Mouse (Mus musculus): ENCODE measurements around the gene Gorasp2.

Gene Gorasp2

DNA sequence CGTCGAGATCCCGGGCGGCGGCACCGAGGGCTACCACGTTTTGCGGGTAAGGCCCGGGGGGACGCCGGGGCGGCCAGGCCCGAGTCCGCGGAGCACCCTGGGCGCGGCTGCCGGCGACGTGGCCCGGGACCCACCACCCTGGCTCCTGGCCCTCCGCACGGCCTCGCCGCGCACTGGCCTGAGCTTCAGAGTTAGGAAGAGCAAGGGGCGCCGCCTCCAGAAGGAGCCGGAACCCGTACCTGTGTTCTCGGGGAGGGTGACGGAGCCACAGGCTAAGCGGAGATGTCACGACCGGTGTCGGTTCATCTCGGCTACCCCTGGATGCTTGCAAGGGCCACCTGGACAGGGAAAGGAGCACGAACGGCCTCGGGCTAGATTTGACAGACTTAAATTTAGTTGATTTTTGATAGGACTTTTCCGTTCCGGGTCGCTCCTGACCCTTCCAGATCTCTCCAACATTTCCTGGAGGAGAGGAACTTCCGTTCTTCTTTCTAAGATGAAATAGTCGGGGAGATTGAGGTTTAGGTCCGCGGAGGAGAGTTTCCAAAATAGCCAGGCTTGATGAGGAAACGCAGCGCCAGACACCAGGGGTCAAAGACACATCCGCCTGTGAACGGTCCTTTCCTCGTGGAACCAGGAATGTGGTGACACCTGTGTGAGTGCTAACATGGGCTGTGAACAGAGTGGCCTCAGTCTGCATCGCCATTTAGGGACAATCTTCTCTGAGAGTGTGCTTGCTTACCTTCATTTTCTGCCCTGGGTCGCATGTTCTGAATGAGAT, 529 bp downstream of the Gorasp2 start, which contains the start of gene Gm26558:
Gene Gm26558 (minus strand): TSS at position 394 of the 781 bp plus-strand sequence.
- DNase-seq (ENCODE audit: low read depth, low spot score), result no peak

DNA sequence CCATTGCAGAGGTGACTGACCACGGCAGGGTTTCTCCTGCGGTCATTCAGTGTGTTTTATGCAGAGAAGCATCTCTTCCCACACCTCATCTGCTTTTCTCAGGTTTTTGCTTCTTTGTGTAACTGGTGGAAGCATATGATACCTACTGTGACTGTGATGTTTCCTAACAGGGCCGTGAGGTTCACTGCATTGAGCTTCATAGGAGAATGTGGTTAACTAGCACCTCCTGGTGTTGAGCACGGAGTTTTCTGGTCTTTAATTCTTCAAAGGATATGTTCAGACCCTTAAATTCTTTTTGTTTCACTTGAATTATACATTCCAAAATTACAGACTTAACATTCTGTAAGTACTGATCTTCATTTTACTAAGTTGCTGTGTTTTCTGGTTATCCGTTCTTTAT, 2.4 kb downstream of the Gorasp2 start:
- no peak for DNase-seq (ENCODE audit: low read depth, low spot score)

DNA sequence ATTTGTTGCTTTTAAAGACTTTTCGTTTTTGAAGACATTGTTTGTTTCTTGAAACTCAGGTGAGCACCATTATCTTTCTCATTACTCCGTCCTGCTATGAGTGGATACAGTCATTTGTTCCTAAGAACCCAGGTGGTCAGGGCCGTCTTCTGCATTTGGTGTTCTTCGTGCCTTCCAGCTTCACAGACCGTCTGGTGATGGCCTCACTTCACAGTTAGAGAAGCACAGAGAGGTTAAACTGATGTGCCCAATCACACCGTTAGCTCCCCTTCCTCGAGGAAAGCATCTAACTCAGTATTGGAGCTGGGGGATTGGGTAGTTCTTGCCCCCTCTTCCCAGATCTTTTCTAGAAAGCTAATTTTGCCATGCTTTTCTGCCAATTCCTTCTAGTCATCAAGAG, 5.6 kb downstream of the Gorasp2 start:
- DNase-seq (ENCODE audit: low read depth, low spot score), result no peak

DNA sequence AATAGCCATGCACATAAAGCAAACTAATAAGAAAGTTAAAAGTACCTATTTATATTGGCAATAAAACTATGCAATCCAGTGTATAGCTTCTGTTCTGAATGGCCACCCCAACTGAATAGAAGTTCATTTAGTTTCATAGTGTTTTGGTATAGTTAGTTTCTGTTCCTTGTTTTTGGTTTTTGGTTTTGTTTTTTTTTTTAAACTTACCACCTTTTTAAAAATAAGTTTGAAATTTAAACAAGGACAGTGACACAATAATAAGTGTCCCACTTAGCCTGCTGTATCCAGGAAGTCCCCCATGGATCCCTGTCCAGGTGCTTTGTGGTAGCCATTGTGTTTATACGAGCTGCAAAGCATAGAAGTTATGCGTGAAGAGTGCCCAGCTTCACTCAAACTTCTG, 7.9 kb downstream of the Gorasp2 start:
- DNase-seq (ENCODE audit: low read depth, low spot score), result no peak

DNA sequence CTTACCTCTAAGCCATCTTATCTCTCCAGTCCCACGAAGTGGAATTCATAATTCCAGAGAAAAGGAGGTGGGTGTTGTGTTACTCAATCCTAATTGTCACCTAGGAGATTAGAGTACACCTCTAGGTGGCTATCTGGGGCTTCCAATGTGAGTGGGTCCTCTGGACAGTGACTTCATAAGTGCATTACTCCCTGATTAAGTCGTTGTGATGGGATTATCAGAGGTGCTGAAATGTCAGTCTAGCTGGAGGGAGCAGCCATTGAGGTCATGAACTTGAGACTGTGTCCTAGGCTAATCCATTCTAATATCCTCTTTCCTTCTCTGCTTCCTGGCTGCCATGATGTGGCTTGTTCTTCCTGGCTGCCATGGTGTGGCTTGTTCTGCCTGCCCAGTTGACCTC, 8.5 kb downstream of the Gorasp2 start:
- peak; percentile 74 for DNase-seq (ENCODE audit: low read depth, low spot score)

DNA sequence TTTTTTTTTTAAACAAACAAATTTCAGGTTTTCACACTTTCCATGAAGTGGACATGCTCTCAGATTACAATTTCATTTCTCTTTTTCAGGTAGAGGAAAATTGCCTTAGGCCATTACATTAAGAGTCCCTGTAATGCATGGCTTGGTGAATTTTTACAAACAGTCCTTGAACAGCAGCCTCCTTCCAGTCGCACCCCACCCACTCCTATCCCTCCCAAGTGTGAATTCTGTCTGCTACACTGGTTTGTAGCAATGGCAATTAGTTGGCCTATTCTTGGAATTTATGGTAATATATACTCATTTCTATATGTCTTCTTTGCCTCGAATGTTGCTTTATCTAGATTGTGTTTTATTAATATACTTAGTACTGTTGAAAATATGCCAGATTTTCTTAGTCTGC, 11.1 kb downstream of the Gorasp2 start:
- no peak for DNase-seq (ENCODE audit: low read depth, low spot score)

DNA sequence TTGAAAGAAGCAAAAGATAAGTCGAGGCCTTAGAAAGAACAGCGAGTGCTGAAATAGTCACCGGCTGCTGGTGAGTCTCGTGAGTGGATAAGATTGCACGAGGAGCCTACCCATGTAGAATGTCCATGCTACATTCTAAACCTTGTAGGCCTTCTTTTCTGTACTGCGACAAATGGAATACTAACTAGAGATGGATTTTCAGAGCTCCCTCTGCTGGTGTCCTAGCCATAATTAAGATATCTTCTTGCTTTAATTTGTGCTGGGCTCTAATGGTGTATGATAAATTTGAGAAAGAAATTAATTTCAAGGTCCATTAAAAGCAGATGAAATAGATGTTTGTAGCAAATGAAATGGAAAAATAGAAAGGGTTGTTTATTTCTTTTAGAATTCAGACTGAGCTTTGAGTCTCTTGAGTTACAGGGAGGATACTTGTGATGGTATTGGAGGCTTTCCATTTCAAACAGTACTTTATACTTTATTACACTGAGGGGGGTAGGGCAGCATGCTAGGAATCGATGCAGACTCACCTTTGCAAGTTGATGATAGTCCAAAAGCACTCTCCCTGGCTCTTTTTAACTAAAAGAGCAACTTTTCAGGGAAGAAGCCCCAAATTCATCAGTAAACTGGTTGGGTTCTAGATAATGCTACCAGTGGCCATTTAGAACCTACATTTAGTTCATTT, 12.2 kb downstream of the Gorasp2 start:
- no peak for DNase-seq (ENCODE audit: low read depth, low spot score)

DNA sequence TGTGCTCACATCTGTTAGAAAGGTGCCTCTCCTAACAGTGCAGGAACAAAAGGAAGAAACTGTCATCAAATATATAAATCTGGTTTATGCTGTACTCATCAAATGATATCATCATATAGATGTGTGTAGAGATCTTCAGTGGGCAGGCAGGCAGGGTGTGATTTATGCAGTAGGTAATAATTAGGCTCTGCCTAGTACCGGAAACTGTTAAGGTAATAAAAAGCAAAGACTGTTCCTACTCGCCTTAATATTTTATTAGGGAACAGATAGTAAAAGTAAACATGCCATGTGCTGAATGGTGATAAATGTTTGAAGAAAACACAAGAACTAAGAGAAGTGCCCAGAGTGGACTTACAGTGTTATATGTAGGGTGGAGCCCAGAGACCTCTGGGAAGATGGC, 20.9 kb downstream of the Gorasp2 start:
- no peak for DNase-seq (ENCODE audit: low read depth, low spot score)

DNA sequence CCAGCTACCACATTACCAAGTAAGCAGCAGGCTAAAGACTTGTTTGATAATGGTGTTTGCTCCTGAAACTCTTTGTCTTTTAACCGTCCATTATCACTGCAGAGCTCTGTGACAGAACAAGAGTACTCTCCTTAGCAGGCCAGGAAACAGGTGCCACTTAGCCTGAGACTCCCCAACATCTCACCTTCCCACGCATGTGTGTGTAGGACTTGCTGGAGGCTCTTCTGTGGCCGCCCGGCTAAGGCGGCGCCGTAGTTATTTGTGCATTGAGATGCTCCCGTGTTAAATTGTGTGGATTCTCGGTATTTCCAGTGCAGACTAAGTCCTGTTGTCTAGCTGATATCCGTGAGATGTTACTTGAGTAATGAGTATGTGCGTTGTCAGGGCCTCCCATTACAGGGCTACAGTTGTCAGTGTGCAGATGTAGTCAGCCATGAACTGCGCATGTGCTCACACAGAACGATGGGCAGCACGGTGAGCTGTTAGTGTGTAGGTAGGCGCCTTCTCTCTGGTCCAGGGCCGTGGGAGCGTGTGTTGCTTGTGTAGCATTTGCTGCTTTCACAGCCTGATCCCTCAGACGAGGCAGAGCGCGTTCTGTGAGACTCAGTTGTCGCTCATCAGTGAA, 27.2 kb downstream of the Gorasp2 start:
- no peak for DNase-seq (ENCODE audit: low read depth, low spot score)

DNA sequence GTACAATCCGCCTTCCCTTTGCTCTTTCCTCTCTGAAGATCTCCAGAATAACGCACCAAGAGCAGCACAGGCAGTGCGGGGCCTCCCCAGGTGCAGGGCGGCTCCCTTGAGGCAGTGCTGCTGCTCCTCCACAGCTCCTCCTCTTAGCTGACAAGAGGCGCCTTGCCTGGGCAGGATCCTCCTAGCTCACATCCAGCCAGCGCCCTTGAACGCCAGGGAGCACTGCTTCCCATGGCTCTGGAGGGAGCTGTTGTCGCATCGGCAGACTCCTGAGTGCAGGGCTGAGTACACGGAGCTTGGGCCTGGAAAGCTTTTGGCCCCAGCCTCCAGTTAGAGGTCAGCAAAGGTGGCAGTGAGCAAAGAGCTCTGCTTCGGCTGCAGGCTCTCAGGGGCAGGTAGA, 28.8 kb downstream of the Gorasp2 start:
- DNase-seq (ENCODE audit: low read depth, low spot score), result no peak

DNA sequence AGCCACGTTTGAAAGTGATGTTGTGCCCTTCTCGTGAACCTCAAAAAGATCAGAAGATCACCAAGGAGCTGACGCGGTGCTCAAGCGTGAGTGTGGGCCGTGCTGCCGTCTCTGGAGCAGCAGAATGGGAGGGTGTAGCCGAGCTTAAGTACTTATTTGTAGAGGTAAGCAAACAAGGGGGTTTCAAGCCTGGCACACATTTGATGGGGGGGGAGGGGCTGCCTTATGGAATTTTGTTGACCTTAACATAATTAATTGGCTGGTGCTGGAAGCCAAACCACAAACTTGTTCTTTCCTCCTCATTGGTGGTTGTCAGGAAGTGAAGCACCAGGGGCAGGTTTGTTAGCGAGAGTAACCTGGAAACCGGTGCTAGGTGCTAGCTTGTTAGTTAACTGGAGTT, 34.3 kb downstream of the Gorasp2 start:
- DNase-seq (ENCODE audit: low read depth, low spot score), result no peak

DNA sequence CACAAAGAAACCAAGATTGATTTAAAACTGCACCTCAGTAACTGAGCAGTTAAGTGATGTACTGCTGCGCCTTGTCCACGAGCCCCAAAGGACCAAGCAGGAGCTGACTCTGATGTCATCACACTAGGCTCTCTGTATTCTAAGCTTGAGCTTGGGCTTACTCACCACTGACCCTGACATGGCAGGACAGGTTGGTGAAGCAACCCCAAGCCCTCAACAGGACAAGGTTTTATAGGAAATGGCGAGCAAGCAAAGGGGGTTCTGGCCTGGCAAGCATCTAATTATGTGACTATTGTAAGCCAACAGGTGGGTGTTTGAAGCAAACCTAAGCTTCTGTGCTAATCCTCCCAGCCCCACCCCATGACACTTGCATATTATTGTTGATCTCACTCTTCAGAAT, 39.5 kb downstream of the Gorasp2 start:
- no peak for DNase-seq (ENCODE audit: low read depth, low spot score)

DNA sequence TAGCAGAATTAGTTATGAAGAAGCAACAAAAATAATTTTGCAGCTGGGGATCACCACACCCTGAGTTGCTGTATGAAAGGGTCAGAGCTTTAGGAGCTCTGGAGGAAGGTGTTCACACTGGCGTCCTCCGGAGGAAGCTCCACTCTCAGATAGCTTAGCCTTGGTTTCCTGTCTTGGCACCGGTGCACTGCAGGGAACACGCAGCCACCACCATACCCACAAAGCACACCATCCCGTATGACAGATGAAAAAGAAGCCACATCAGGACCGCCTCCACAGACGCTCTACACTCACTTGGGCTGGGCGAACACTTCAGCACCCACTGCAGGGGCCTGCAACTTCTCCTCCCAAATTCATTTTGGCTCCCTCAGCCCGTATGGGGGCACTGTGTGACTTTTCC, 40.2 kb downstream of the Gorasp2 start:
- DNase-seq (ENCODE audit: low read depth, low spot score), result no peak

DNA sequence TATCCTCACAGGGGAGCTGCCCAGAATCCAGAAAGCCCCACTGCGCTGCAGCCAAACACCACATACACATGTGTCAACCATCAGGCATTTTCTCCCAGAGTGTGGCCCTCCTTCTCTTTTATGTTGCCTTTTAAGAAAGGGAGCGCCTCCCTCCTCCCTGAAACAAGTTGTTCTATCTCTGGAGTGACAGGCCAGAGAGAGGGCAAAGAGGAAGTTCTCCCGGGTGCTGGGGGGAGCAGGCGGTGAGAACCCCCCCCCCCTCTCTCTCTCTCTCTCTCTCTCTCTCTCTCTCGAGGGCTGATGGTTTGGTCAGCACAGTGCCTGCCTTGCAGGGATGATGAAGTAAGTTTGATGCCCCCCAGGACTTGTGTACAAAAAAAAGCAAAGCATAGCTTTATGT, 41.0 kb downstream of the Gorasp2 start:
- DNase-seq (ENCODE audit: low read depth, low spot score), result no peak

DNA sequence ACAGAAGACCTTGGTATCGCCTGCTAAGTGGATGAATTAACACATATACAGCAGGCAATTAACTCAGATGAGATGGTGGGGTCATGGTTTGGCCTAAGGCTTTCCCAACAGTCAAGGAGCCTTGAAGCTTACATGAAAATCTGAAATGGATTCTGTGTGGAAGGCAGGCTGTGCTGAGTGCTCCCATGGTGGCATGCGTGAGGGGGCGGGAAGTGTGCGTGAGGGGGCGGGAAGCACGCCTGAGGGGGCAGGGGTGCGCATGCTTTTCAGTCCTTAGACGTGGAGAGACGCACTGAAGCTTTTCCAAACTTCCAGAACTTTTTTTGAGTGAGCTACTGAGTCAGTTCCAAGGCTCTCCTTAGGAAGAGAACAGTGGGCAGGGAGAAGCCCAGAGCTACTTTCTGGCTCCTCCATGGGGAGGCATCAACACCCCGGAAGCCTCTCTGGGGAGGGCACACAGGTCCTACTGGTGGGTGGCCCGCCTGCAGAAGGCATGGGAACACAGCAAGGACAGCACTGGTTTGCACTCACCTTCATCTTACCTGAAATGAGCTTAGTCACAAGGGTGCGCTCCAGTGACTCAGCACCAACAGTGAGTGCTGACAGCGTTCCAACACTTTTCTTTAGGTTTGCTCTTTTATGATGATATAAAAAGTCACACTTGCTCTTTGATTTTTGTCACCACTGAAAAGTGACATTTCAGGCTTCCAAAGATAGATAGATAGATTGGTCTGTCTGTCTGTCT, 47.8 kb downstream of the Gorasp2 start:
- DNase-seq (ENCODE audit: low read depth, low spot score), result no peak

DNA sequence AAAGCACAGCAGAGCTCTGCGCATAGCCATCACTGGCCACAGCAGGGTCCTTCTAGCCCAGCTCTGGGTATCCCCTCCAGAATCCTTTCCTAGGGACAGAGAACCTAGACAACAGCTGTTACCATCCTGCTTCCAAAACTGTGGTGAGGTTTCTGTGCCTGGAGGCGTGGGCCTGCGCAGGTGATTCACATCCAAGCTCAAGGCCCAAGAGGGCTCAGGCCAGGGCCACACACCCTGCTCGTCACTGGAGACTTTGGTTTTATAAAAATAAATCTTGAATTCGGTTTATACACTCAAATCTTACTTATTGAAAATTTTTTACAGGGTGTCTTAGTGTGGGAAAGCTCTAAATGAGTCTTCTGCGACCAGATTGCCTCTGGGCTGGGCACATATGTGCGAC, 48.9 kb downstream of the Gorasp2 start:
- DNase-seq (ENCODE audit: low read depth, low spot score), result no peak

DNA sequence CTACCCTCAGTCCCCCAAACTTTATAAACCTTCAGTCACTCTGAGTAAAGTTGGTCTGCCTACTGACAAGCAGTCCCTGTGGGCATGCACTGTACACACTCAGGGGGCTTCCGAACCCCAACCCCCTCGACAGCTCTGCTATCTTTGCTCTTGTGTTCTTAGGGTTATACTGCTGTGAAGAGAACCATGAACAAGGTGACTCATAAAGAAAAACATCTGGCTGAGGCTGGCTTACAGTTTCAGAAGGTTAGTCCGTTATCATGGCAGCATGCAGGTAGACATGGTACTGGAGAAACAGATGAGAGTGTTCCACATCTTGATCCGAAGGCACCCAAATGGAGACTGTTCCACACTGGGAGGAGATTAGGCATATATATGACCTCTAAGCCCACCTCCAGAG, 49.5 kb downstream of the Gorasp2 start:
- DNase-seq (ENCODE audit: low read depth, low spot score), result no peak

DNA sequence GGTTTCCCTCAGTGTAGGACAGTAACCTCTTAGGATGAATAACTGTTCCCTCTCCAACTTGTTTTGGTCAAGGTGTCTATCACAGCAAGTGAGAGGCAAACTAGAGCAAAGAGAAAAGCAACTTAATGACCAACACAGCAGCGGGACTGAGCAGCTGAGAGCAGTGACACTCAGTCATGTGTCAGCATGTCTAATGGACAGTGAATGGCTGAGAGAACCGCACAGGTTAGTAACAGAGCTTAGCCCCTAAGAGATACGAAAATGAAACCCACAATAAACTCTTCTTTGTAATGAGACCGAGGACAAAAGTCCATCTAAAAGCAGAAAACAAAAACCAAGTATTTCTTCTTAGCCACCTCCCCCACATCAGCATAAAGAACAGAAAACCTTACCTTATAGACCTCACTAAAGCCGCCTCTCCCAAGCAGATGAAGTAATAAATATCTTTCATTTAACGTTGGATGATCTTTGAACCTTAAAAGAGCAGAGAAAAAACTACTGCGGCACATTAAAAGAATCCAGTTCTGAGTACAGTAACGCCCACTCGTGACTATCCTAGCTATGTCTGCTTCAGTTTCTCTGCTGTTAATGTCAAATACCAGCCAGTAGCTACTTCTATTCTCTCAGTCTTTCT, 62.4 kb downstream of the Gorasp2 start:
- DNase-seq (ENCODE audit: low read depth, low spot score), result no peak

DNA sequence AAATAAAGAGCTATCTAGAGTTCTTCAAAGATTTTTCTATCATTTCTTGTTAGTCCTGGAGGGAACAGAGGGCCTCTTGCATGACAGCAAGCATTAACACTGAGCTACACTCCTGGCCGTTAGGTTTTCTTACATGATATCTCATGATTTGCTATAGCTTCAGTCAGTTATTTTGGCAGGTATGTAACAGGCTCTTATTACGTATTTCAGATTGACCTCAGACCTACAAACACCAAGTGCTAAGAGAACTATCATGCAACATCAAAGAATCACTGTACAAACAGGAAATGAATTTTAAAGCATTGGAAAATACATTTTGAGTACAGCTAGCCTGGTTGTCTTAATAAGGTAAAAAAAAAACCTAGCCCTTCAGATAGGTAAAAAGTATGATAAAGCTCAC, 65.7 kb downstream of the Gorasp2 start:
- DNase-seq (ENCODE audit: low read depth, low spot score), result no peak

DNA sequence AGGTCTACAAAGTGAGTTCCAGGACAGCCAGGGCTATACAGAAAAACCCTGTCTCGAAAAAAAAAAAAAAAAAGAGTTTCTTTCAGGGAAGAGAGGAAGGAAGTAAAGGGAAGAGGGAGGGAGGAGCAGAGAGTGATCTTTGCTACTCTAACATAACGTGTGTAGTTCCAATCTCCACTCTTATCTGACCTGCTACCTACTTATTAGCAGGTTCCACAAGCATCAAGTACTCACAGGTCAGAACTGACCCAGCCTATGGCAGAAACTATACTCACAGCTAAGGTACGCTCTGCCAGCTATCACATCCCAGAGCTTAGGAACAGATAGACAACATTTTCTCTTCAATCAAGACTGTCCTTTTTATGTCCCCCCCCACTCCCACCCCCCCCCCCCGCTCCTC, 74.2 kb downstream of the Gorasp2 start:
- DNase-seq (ENCODE audit: low read depth, low spot score), result no peak

DNA sequence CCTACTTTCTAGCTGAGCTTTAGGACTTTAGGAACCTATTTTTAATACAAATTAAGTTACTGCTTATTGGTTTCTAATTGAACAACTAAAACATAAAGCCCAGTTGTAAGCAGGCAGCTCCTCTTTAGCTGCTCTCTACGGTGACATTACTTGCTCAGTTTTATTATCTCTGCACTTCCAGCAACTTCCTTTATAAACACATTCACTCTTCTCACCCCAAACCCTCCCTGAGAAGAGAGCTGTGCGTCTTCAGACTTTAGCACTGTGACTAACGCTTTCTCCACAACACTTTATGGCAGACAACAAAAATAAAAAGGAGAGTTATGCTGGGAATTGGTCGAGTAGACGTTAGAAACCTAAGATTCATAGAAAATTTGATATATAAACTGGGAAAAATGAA, 74.6 kb downstream of the Gorasp2 start:
- DNase-seq (ENCODE audit: low read depth, low spot score), result no peak

DNA sequence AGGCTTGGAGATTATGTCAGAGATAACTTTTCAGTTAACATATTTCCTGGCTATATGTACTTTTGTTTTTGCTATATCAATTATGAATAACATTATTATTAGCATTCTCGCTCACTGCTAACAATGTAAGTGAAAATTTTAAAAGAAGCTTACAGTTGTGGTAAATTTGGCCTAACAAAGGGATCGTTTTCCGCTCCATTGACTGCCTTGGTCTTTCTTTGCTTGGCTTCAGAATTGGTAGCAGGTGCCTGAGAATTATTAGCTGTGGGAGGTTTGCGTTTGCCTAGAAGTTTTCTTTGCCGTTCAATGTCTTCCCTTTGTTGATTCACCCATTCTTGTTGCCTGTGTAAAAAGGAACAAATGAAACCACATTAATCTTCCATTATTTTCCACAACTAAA, 80.5 kb downstream of the Gorasp2 start:
- no peak for DNase-seq (ENCODE audit: low read depth, low spot score)
